Mouse (Mus musculus): ENCODE data around the gene Abcg5. TPM values are rescaled to one million over a fixed set of nuclear protein-coding genes. Genes with fewer than 3 reads are reported as not detected.

Gene Abcg5
- total RNA-seq, 1 experiment = 0.27 TPM

DNA sequence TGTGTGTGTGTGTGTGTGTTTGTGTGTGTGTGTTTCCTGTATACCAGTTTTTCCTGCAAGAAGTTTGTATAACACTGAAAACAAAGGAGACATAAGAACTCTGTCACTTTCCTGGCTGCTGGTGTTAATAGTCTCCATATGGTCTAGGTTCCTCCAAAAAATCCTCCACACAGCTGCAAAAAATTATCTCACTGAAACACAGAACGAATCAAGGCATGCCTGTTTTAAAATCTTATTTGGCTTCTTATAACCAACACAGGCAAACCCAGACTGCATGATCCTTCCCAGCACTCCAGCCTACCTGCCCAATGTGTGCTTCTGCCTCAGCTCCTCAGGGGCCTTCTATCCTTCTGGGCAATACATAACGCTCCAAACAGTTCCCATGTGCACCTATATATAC, 59.9 kb downstream of the Abcg5 start:
- no peak for DNase-seq (ENCODE audit: low read depth, low spot score)
- Histone ChIP-seq H3K27ac (ENCODE audit: insufficient read depth, low read depth, low read length, poor library complexity, severe bottlenecking) (no peak overlapping the region), H3K36me3 (ENCODE audit: control insufficient read depth, insufficient read depth, low read length, poor library complexity, severe bottlenecking) (no peaks in the 10 kb centered on the region), H3K4me3 (ENCODE audit: insufficient read depth in 1 of 2, low read depth in 1 of 2, low read length in 2 of 2, poor library complexity in 1 of 2, severe bottlenecking in 1 of 2) (no peak overlapping the region), H3K9me3 (ENCODE audit: control insufficient read depth, insufficient read depth, low read depth, low read length) (no peaks in the 10 kb centered on the region), H3K4me1 (ENCODE audit: control insufficient read depth in 2 of 2, insufficient read depth in 2 of 2, low read length in 2 of 2, poor library complexity in 1 of 2) (peaks cover 0 to 2% of the 10 kb centered on the region in 2 experiments; a peak in 2 of 4 replicates), H3K9ac (ENCODE audit: insufficient read depth, low read depth, low read length, poor library complexity, severe bottlenecking) (no peak overlapping the region)
- in situ Hi-C loops (cut with MboI; ENCODE audit: low sequenced_read_pairs in 2 of 2, unreplicated experiment in 2 of 2) = no loop called here
- TF ChIP-seq ZC3H11A (IDR thresholded peaks at IDR 0.05; ENCODE audit: borderline replicate concordance, low read depth, low read length) (no peak), CHD2 (IDR thresholded peaks at IDR 0.05; ENCODE audit: low read depth, low read length) (no peak), HCFC1 (IDR thresholded peaks at IDR 0.05; ENCODE audit: borderline replicate concordance, insufficient read depth, low read length) (no peak), MAFK (IDR thresholded peaks at IDR 0.05; ENCODE audit: insufficient read depth, low read depth, low read length) (no peak), ZNF384 (IDR thresholded peaks at IDR 0.05; ENCODE audit: low read depth, low read length) (no peak)

DNA sequence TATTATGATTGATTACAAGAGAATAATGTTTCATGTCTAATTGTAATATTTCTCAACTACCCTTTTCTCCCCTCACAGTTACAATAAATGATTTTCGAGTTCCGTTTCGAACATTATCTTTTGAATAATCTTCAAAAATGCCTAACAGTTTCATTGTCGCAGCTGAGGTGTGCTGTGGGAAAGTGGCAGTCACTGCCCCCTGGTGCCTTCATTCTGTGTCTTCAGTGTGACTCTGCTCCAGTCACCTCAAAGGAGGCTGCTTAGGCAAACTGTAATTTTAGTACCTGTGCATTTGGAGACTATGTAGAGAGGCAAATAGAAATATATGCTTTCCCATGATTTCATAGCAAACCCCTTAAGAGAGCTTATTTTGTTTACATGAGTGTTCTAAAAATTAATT, 60.8 kb downstream of the Abcg5 start:
- Histone ChIP-seq H3K9ac (ENCODE audit: insufficient read depth, low read depth, low read length, poor library complexity, severe bottlenecking) (no peak overlapping the region), H3K27ac (ENCODE audit: insufficient read depth, low read depth, low read length, poor library complexity, severe bottlenecking) (no peak overlapping the region), H3K4me3 (ENCODE audit: insufficient read depth in 1 of 2, low read depth in 1 of 2, low read length in 2 of 2, poor library complexity in 1 of 2, severe bottlenecking in 1 of 2) (no peak overlapping the region), H3K36me3 (ENCODE audit: control insufficient read depth, insufficient read depth, low read length, poor library complexity, severe bottlenecking) (no peaks in the 10 kb centered on the region), H3K4me1 (ENCODE audit: control insufficient read depth in 2 of 2, insufficient read depth in 2 of 2, low read length in 2 of 2, poor library complexity in 1 of 2) (peaks cover 0 to 2% of the 10 kb centered on the region in 2 experiments; a peak in 2 of 4 replicates), H3K9me3 (ENCODE audit: control insufficient read depth, insufficient read depth, low read depth, low read length) (no peaks in the 10 kb centered on the region)
- no peak for TF ChIP-seq HCFC1 (IDR thresholded peaks at IDR 0.05; ENCODE audit: borderline replicate concordance, insufficient read depth, low read length)
- no peak for TF ChIP-seq ZC3H11A (IDR thresholded peaks at IDR 0.05; ENCODE audit: borderline replicate concordance, low read depth, low read length)
- TF ChIP-seq CHD2 (IDR thresholded peaks at IDR 0.05; ENCODE audit: low read depth, low read length) = no peak
- no peak for TF ChIP-seq MAFK (IDR thresholded peaks at IDR 0.05; ENCODE audit: insufficient read depth, low read depth, low read length)
- TF ChIP-seq ZNF384 (IDR thresholded peaks at IDR 0.05; ENCODE audit: low read depth, low read length) = no peak
- in situ Hi-C loops (cut with MboI; ENCODE audit: low sequenced_read_pairs in 2 of 2, unreplicated experiment in 2 of 2) = no loop called here
- no peak for DNase-seq (ENCODE audit: low read depth, low spot score)

- no peak overlapping the region for H3K4me3 ChIP-seq (ENCODE audit: insufficient read depth in 1 of 2, low read depth in 1 of 2, low read length in 2 of 2, poor library complexity in 1 of 2, severe bottlenecking in 1 of 2)
- no peaks in the 10 kb centered on the region for H3K36me3 ChIP-seq (ENCODE audit: control insufficient read depth, insufficient read depth, low read length, poor library complexity, severe bottlenecking)
- no peaks in the 10 kb centered on the region for H3K9me3 ChIP-seq (ENCODE audit: control insufficient read depth, insufficient read depth, low read depth, low read length)
- in situ Hi-C loops (cut with MboI; ENCODE audit: low sequenced_read_pairs in 2 of 2, unreplicated experiment in 2 of 2) = no loop called here
- no peak overlapping the region for H3K27ac ChIP-seq (ENCODE audit: insufficient read depth, low read depth, low read length, poor library complexity, severe bottlenecking)
- no peak for TF ChIP-seq MAFK (IDR thresholded peaks at IDR 0.05; ENCODE audit: insufficient read depth, low read depth, low read length)
- TF ChIP-seq ZC3H11A (IDR thresholded peaks at IDR 0.05; ENCODE audit: borderline replicate concordance, low read depth, low read length) = no peak
- TF ChIP-seq CHD2 (IDR thresholded peaks at IDR 0.05; ENCODE audit: low read depth, low read length) = no peak
- no peak for TF ChIP-seq ZNF384 (IDR thresholded peaks at IDR 0.05; ENCODE audit: low read depth, low read length)
- TF ChIP-seq HCFC1 (IDR thresholded peaks at IDR 0.05; ENCODE audit: borderline replicate concordance, insufficient read depth, low read length) = no peak
- peaks cover 0 to 2% of the 10 kb centered on the region in 2 experiments; a peak in 2 of 4 replicates for H3K4me1 ChIP-seq (ENCODE audit: control insufficient read depth in 2 of 2, insufficient read depth in 2 of 2, low read length in 2 of 2, poor library complexity in 1 of 2)
- DNase-seq (ENCODE audit: low read depth, low spot score) = no peak
- no peak overlapping the region for H3K9ac ChIP-seq (ENCODE audit: insufficient read depth, low read depth, low read length, poor library complexity, severe bottlenecking)
These were observed 61.6 kb downstream of the Abcg5 start for GRCm38 (mm10) chr17:84621209-84621608.

DNA sequence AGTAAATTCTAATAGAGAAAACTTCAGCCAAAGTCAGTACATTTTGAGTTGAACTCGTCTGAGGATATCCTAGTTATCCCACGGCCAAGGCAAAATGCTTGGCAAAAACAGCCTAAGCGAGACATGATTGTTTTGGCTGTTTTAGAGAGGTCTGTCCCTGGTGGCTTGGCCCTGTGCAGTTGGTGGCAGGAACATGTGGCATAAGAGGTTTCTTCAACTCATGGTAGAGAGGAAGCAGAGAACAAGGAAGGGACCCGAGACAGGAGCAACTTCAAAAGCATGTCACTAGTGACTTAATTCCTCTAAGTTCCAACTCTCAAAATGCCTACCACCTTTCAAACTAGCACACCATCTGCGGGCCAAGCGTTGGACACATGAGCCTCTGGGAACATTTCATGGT, 62.2 kb downstream of the Abcg5 start:
- in situ Hi-C loops (cut with MboI; ENCODE audit: low sequenced_read_pairs in 2 of 2, unreplicated experiment in 2 of 2) = no loop called here
- TF ChIP-seq ZC3H11A (IDR thresholded peaks at IDR 0.05; ENCODE audit: borderline replicate concordance, low read depth, low read length) = no peak
- TF ChIP-seq ZNF384 (IDR thresholded peaks at IDR 0.05; ENCODE audit: low read depth, low read length) = no peak
- TF ChIP-seq MAFK (IDR thresholded peaks at IDR 0.05; ENCODE audit: insufficient read depth, low read depth, low read length) = no peak
- no peak for TF ChIP-seq HCFC1 (IDR thresholded peaks at IDR 0.05; ENCODE audit: borderline replicate concordance, insufficient read depth, low read length)
- TF ChIP-seq CHD2 (IDR thresholded peaks at IDR 0.05; ENCODE audit: low read depth, low read length) = no peak
- H3K27ac ChIP-seq (ENCODE audit: insufficient read depth, low read depth, low read length, poor library complexity, severe bottlenecking) = no peak overlapping the region

DNA sequence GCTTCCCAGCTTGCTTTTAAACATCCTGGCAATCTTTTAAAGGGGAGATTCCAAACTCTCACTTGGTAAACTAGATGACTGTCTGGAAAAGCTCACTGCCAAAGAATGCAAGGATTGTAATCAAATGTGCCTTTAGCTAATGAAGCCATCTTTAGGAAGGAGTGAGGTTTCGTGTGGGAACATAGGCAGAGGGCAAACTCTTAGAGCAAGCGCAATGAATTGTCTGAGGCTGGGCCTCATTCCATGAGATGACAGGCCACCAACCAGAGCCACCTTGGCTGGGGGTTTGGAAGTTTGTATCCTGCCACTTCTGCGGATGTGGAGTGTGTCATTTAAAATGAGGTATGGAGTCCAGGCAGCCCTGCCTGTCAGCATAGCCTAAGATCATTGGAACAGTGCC, 62.7 kb downstream of the Abcg5 start:
- H3K9me3 ChIP-seq (ENCODE audit: control insufficient read depth, insufficient read depth, low read depth, low read length) = no peaks in the 10 kb centered on the region
- peaks cover 0 to 2% of the 10 kb centered on the region in 2 experiments; a peak in 2 of 4 replicates for H3K4me1 ChIP-seq (ENCODE audit: control insufficient read depth in 2 of 2, insufficient read depth in 2 of 2, low read length in 2 of 2, poor library complexity in 1 of 2)
- H3K36me3 ChIP-seq (ENCODE audit: control insufficient read depth, insufficient read depth, low read length, poor library complexity, severe bottlenecking) = no peaks in the 10 kb centered on the region
- no peak overlapping the region for H3K27ac ChIP-seq (ENCODE audit: insufficient read depth, low read depth, low read length, poor library complexity, severe bottlenecking)
- in situ Hi-C loops (cut with MboI; ENCODE audit: low sequenced_read_pairs in 2 of 2, unreplicated experiment in 2 of 2) = no loop called here
- H3K9ac ChIP-seq (ENCODE audit: insufficient read depth, low read depth, low read length, poor library complexity, severe bottlenecking) = no peak overlapping the region
- H3K4me3 ChIP-seq (ENCODE audit: insufficient read depth in 1 of 2, low read depth in 1 of 2, low read length in 2 of 2, poor library complexity in 1 of 2, severe bottlenecking in 1 of 2) = no peak overlapping the region
- DNase-seq (ENCODE audit: low read depth, low spot score) = no peak
- TF ChIP-seq HCFC1 (IDR thresholded peaks at IDR 0.05; ENCODE audit: borderline replicate concordance, insufficient read depth, low read length) (no peak), MAFK (IDR thresholded peaks at IDR 0.05; ENCODE audit: insufficient read depth, low read depth, low read length) (no peak), ZNF384 (IDR thresholded peaks at IDR 0.05; ENCODE audit: low read depth, low read length) (no peak), ZC3H11A (IDR thresholded peaks at IDR 0.05; ENCODE audit: borderline replicate concordance, low read depth, low read length) (no peak), CHD2 (IDR thresholded peaks at IDR 0.05; ENCODE audit: low read depth, low read length) (no peak)

More for the DNA sequence above, 62.2 kb downstream of the Abcg5 start:
- no peaks in the 10 kb centered on the region for H3K9me3 ChIP-seq (ENCODE audit: control insufficient read depth, insufficient read depth, low read depth, low read length)
- H3K36me3 ChIP-seq (ENCODE audit: control insufficient read depth, insufficient read depth, low read length, poor library complexity, severe bottlenecking) = no peaks in the 10 kb centered on the region
- no peak overlapping the region for H3K4me3 ChIP-seq (ENCODE audit: insufficient read depth in 1 of 2, low read depth in 1 of 2, low read length in 2 of 2, poor library complexity in 1 of 2, severe bottlenecking in 1 of 2)
- no peak for DNase-seq (ENCODE audit: low read depth, low spot score)
- peaks cover 0 to 2% of the 10 kb centered on the region in 2 experiments; a peak in 2 of 4 replicates for H3K4me1 ChIP-seq (ENCODE audit: control insufficient read depth in 2 of 2, insufficient read depth in 2 of 2, low read length in 2 of 2, poor library complexity in 1 of 2)
- no peak overlapping the region for H3K9ac ChIP-seq (ENCODE audit: insufficient read depth, low read depth, low read length, poor library complexity, severe bottlenecking)

Measured in ES-E14 (cell line).